Mouse (Mus musculus): Measurements from ENCODE around the gene Ankle2. TPM values are rescaled to one million over a fixed set of nuclear protein-coding genes. Genes with fewer than 3 reads are reported as not detected.

Ankle2 gene
- 10 to 100 TPM; 37.4 to 49.0 (median 41.3) TPM for total RNA-seq (2022)

GRCm38 (mm10) chr5:110230780-110231461, at the start of gene Ankle2:
Gene Ankle2, plus strand, starts transcription at chr5:110231004.
- DNase-seq (ENCODE audit: low spot score in 2 of 2) = peak; percentile 76 to 89

GRCm38 (mm10) chr5:110181716-110182115, 49.1 kb upstream of the Ankle2 start:
- DNase-seq (ENCODE audit: low spot score in 2 of 2) = no peak

DNA sequence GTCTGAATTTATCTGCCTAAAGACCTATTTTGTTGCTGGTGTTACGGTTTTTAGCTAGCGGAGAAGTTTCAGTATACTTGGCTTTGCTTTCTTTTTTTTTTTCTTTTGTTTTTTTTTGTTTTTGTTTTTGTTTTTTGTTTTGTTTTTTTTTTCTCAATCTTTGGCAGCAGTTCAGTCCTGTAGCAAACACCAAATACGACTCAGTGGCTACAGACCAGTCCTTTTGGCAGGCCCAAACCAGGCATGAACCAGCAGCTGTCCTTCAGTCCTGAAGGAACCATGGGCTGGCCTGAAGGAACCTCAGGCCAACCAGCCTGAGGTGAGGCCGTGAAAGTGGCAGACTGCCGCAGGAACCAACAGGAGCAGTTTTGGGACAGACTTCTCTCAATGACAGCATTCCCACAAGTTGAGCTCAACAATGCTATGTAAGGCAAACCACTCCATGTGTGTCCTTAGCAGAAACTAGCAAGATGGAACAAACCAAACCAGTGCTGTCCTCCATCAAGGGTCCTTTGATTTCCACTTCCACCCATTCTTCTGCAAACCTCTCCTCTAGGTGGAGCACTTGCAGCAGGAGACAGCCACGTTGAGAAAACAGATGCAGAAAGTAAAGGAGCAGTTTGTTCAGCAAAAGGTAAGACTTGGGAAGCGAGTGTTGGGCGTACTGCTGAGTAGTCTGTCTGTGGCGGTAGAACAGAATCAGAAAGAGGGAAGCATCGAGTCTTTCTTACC, 27.5 kb upstream of the Ankle2 start:
- no peak for DNase-seq (ENCODE audit: low spot score in 2 of 2)

GRCm38 (mm10) chr5:110204777-110205176, 26.0 kb upstream of the Ankle2 start:
- DNase-seq (ENCODE audit: low spot score in 2 of 2) = no peak

GRCm38 (mm10) chr5:110211312-110211711, 19.5 kb upstream of the Ankle2 start:
- DNase-seq (ENCODE audit: low spot score in 2 of 2) = no peak

- no peak for DNase-seq (ENCODE audit: low spot score in 2 of 2)
Observed at GRCm38 (mm10) chr5:110216780-110217179, 14.0 kb upstream of the Ankle2 start.

DNA sequence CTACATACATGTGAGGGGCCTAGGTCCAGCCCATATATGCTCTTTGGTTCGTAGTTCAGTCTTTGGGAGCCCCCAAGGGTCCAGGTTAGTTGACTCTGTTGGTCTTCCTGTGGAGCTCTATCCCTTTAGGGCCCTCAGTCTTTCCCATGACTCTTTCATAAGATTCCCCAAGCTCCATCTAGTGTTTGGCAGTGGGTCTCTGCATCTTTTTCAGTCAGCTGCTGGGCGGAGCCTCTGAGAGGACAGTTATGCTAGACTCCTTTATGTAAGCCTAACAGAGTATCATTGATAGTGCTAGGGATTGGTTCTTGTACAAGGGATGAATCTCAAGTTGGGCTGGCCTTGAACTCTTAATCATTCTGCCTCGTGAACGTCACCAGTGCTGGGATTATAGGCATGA, 10.5 kb upstream of the Ankle2 start:
- DNase-seq (ENCODE audit: low spot score in 2 of 2) = no peak

- DNase-seq (ENCODE audit: low spot score in 2 of 2) = no peak
Observed at GRCm38 (mm10) chr5:110222757-110223156, 8.0 kb upstream of the Ankle2 start.

GRCm38 (mm10) chr5:110225056-110225455, 5.7 kb upstream of the Ankle2 start:
- no peak for DNase-seq (ENCODE audit: low spot score in 2 of 2)

DNA sequence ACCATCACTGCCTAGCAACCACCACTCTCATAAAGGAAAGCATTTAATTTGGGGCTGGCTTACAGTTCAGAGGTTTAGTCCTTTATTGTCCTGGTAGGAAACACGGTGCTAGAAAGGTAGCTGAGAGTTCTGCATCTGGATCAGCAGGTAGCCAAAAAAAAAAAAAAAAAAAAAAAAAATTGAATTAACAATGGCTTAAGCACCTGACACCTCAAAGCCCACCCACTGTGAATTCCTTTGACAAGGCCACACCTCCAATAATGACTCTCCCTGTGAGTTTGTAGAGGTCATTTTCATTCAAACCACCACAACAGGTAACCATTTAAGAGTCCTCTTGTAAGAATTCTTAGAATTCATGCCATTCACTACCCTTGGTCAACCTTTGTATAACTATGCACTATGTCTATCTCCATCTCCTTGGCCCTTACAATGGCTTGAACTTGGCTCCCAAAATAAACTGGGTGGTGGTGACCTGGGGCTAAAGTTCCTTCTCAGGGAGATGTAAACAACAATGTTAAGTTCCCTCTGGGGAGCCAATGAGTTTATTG, 3.4 kb upstream of the Ankle2 start:
- no peak for DNase-seq (ENCODE audit: low spot score in 2 of 2)

DNA sequence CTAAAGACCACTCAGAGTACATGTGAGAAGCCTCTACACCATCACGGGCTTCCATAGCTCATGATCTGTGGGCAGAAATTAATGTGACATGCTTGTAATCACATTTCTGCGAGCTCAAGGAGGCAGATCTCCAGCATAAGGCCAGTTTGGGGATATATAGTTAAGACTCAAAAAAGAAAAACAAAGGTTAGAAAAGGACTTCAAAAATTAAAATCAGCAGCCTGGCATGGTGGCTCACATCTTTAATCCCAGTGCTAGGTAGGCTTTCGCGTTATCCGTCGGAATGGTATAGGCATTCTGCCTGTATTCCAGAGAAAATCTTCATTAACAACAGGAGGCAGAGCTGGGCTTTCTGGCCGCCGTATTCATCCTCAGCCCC, 414 bp upstream of the Ankle2 start:
- peak in 1 of 2 experiments; percentile 11 for DNase-seq (ENCODE audit: low spot score in 2 of 2)

DNA sequence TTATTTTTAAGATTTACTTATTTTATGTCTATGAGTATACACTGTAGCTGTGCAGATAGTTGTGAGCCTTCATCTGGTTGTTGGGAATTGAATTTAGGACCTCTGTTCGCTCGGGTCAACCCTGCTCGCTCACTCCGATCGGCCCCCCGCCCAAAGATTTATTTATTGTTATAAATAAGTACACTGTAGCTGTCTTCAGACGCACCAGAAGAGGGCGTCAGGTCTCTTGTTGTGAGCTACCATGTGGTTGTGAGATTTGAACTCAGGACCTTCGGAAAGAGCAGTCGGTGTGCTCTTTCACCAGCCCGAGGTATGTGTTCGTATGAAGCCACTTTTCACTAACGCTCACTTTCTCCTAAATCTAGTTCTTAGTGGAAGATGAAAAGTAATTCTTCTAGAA, 834 bp downstream of the Ankle2 start:
- no peak for DNase-seq (ENCODE audit: low spot score in 2 of 2)

GRCm38 (mm10) chr5:110232346-110232745, 1.5 kb downstream of the Ankle2 start:
- no peak for DNase-seq (ENCODE audit: low spot score in 2 of 2)

DNA sequence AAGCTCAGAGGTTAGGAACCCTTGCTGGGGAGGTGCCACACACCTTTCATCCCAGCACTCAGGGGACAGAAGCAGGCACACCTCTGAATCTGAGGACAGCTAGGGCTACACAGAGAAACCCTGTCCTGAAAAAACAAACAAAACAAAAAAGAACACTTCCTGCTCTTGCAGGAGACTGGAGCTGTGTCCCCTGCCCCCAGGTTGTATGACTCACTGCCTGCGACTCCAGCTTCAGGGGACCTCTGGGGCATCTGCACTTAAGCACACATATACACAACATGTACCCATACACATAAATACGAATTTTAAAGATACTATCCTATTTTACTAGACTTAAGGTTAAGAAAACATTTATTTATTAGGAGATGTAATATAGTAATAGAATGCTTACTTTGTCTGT, 13.3 kb downstream of the Ankle2 start:
- no peak for DNase-seq (ENCODE audit: low spot score in 2 of 2)

- DNase-seq (ENCODE audit: low spot score in 2 of 2) = no peak
Observed at GRCm38 (mm10) chr5:110266941-110267340, 36.1 kb downstream of the Ankle2 start.

DNA sequence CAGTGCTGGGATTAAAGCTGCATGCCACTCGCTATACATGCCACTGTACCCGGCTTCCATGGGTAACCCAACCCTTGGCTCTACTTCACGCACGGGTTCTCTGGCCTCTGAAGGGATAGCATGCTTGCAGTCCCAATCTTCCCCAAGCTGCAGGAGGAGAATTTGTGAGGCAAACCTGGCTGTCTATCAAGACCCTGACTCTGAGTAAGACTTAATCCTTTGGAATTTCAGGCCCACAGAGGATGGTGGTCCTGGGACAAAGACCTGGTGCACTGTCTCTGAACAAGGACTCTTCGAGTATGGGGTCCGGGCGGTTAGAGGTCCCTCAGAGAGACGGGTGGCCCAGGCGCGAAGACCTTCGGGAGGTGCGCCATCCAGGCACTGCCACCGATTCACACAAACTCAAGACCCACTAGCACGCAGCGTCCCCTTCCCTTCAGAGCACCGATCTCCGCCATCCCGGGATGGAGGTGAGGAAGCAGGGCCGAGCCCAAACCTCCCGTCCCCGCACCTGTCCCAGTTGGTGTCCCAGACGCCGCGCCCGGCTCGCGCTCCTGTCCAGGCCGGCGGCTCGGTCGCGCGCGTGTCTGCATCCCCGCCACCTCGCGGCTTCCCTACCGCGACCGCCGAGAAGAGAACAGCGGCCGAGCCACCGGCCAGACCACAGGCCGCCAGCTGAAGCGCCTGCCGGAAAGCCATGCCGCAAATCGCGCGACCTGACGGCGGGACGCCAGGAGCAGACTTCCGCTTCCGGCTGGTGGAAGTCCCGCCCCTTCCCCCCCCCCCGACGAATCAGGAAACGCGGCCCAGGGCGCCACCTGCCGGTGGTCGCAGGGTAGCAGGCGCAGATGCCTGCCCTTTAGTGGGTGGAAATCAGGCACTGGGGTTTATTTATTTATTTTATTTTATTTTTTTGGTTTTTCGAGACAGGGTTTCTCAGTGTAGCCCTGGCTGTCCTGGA, 38.6 kb downstream of the Ankle2 start, which contains the start of gene Pgam5:
Gene Pgam5, minus strand, starts transcription at position 773 of the 961 bp plus-strand sequence.
- DNase-seq (ENCODE audit: low spot score in 2 of 2) = peak; percentile 57 to 85

- no peak for DNase-seq (ENCODE audit: low spot score in 2 of 2)
Observed at GRCm38 (mm10) chr5:110270242-110270641, 39.4 kb downstream of the Ankle2 start.

DNA sequence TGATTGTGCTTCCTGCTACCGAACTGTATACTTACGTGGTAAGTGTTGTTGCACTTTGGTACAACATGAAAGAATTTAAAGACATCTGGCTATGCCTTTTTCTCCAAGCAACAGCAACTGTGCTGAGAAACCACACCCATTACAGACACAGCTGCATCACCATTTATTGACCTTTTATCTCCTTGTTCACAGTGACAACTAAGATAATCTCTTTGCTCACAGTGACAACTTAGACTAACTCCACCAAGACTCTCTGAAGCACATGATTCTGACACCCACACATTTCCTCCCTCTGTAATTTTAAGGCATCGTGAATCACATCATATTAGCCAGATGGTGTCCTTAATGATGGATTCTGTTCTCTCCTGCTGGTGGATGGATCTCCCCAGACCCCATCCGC, 43.3 kb downstream of the Ankle2 start:
- no peak for DNase-seq (ENCODE audit: low spot score in 2 of 2)

- DNase-seq (ENCODE audit: low spot score in 2 of 2) = no peak
Observed at GRCm38 (mm10) chr5:110274846-110275245, 44.0 kb downstream of the Ankle2 start.

GRCm38 (mm10) chr5:110276391-110276790, 45.6 kb downstream of the Ankle2 start:
- DNase-seq (ENCODE audit: low spot score in 2 of 2) = no peak

GRCm38 (mm10) chr5:110276910-110277309, 46.1 kb downstream of the Ankle2 start:
- DNase-seq (ENCODE audit: low spot score in 2 of 2) = no peak
